Comparison of ENCODE assay signal across 10 mouse cellular contexts in the genomic region with DNA sequence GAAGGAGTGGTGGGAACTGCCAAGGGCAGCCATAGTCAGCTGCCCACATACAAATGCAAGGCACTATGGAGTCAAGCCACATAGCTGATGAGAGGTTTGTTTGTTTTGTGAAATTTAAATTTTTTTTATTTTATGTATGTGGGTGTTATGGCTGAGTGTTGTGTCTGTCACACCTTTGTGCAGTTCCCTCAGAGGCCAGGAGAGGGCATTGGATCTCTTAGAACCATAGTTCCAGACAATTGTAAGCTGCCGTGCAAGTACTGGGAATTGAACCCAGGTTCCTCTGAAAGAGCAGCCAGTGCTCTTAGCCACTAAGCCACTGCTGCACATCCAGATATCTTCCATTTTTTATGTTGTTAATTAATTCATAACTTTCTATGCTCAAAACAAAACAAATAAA.
DNase-seq lines count a peak whose midpoint lies in the region; ATAC-seq and TF ChIP-seq lines count a peak whose summit lies in the region.
"Had no signal": no experiment of that assay in that cellular context is flagged by ENCODE, and none has a peak within 500 bp of the region (broad histone marks: within the 10 kb centered on the region; RNA-seq: fewer than 3 reads in every experiment).

No protein-coding gene starts in this region.

- peak; percentile 9 for DNase-seq in kidney, adult 18-20 months
- DNase-seq in kidney, adult 11 months = no peak
- DNase-seq in A20 (ENCODE audit: low read depth, low spot score) (peak; percentile 38), MEL (ENCODE audit: low read depth, low spot score) (peak; percentile 66)
- DNase-seq in liver, embryonic 14.5 days (ENCODE audit: low read depth in 3 of 3, low spot score in 3 of 3) = peak; percentile 4 to 7 (median 5)
- DNase-seq in layer of hippocampus, postnatal 36 days = no peak
- no peak for DNase-seq in heart, embryonic 10.5 days (ENCODE audit: low spot score)
- DNase-seq in testis, postnatal 10 days (ENCODE audit: low spot score) = no peak

- no peak overlapping the region for H3K27ac ChIP-seq in MEL (ENCODE audit: control insufficient read depth, low read depth, low read length)
- H3K27ac ChIP-seq in liver, embryonic 14.5 days = no peak overlapping the region
- no peak overlapping the region for H3K27ac ChIP-seq in heart, embryonic 10.5 days
- H3K27ac ChIP-seq: midbrain, embryonic 12.5 days had no signal

- no peaks in the 10 kb centered on the region for H3K27me3 ChIP-seq in MEL (ENCODE audit: control insufficient read depth in 1 of 2, insufficient read depth in 2 of 2, low read length in 2 of 2)
- no peaks in the 10 kb centered on the region for H3K27me3 ChIP-seq in liver, embryonic 14.5 days (ENCODE audit: control insufficient read depth, insufficient read depth, low read length)
- no peaks in the 10 kb centered on the region for H3K27me3 ChIP-seq in heart, embryonic 10.5 days (ENCODE audit: insufficient read depth, poor library complexity, severe bottlenecking)
- H3K27me3 ChIP-seq: midbrain, embryonic 12.5 days had no signal

- H3K9ac ChIP-seq in MEL (ENCODE audit: control insufficient read depth, low read depth, low read length, poor library complexity, severe bottlenecking) = no peak overlapping the region
- H3K9ac ChIP-seq in liver, embryonic 14.5 days (replicated peaks) = no peak overlapping the region
- H3K9ac ChIP-seq: midbrain, embryonic 12.5 days had no signal

- TF ChIP-seq RAD21 in MEL (IDR thresholded peaks at IDR 0.05; ENCODE audit: low read depth, low read length) = peak; percentile 73

- WGBS in liver, embryonic 14.5 days (ENCODE audit: insufficient replicate concordance) = 57% methylated on average over 1 of the region's 1 CpGs
- WGBS in heart, embryonic 10.5 days = 81% methylated on average over 1 of the region's 1 CpGs

- TF ChIP-seq EP300 in MEL (IDR thresholded peaks at IDR 0.05; ENCODE audit: low read depth in 1 of 2, low read length in 2 of 2) = no peak
- no peak for TF ChIP-seq EP300 in liver, embryonic 14.5 days (IDR thresholded peaks at IDR 0.05; ENCODE audit: low read depth)

- H3K79me2 ChIP-seq in MEL (ENCODE audit: control insufficient read depth, insufficient read depth, low read length, poor library complexity) = no peaks in the 10 kb centered on the region

- H3K9me3 ChIP-seq in MEL (replicated peaks; ENCODE audit: insufficient read depth, low read length) = no peaks in the 10 kb centered on the region
- H3K9me3 ChIP-seq in liver, embryonic 14.5 days (ENCODE audit: control insufficient read depth, low read length) = no peaks in the 10 kb centered on the region
- H3K9me3 ChIP-seq in heart, embryonic 10.5 days = no peaks in the 10 kb centered on the region
- H3K9me3 ChIP-seq: midbrain, embryonic 12.5 days had no signal

- H3K4me1 ChIP-seq in MEL (ENCODE audit: control insufficient read depth in 1 of 2, insufficient read depth in 2 of 2, low read length in 2 of 2) = no peaks in the 10 kb centered on the region
- H3K4me1 ChIP-seq in liver, embryonic 14.5 days (replicated peaks; ENCODE audit: control insufficient read depth in 2 of 2, insufficient read depth in 2 of 2, low read length in 1 of 2) = no peaks in the 10 kb centered on the region
- 0 out of 2 replicates have a peak, but pooled peaks cover 2% of the 10 kb centered on the region for H3K4me1 ChIP-seq in heart, embryonic 10.5 days
- H3K4me1 ChIP-seq: midbrain, embryonic 12.5 days had no signal

- no peaks in the 10 kb centered on the region for H3K36me3 ChIP-seq in MEL (ENCODE audit: control insufficient read depth in 1 of 2, insufficient read depth in 2 of 2, low read length in 2 of 2)
- H3K36me3 ChIP-seq in liver, embryonic 14.5 days (replicated peaks; ENCODE audit: control insufficient read depth, insufficient read depth, low read depth) = no peaks in the 10 kb centered on the region
- H3K36me3 ChIP-seq in heart, embryonic 10.5 days = peaks cover 5% of the 10 kb centered on the region; the same call in 1 of the 2 replicates
- H3K36me3 ChIP-seq: midbrain, embryonic 12.5 days had no signal

- peak; percentile 61 to 76 (median 64) for TF ChIP-seq CTCF in MEL (IDR thresholded peaks at IDR 0.05 in 2 of 3, conservative IDR thresholded peaks at IDR 0.05 in 1 of 3; ENCODE audit: control insufficient read depth in 1 of 3, insufficient read depth in 1 of 3, low read depth in 2 of 3, low read length in 3 of 3, poor library complexity in 1 of 3, severe bottlenecking in 1 of 3)
- peak; percentile 54 for TF ChIP-seq CTCF in liver, embryonic 14.5 days (IDR thresholded peaks at IDR 0.05; ENCODE audit: low read depth)

- no peak for ATAC-seq in liver, embryonic 14.5 days (ENCODE audit: insufficient read depth)
- ATAC-seq: forebrain, embryonic 16.5 days had no signal

- no peak for TF ChIP-seq POLR2A in MEL (IDR thresholded peaks at IDR 0.05; ENCODE audit: control insufficient read depth in 1 of 2, insufficient read depth in 1 of 2, low read depth in 1 of 2, low read length in 2 of 2, poor library complexity in 1 of 2)

- no peak overlapping the region for H3K4me3 ChIP-seq in MEL (ENCODE audit: control insufficient read depth in 1 of 2, insufficient read depth in 1 of 2, low read depth in 2 of 2, low read length in 2 of 2)
- no peak overlapping the region for H3K4me3 ChIP-seq in liver, embryonic 14.5 days (ENCODE audit: insufficient read depth in 1 of 2, low read depth in 2 of 2, low read length in 2 of 2)
- H3K4me3 ChIP-seq in heart, embryonic 10.5 days = no peak overlapping the region
- H3K4me3 ChIP-seq: midbrain, embryonic 12.5 days had no signal

- no peak overlapping the region for H3K4me2 ChIP-seq in liver, embryonic 14.5 days (ENCODE audit: low read depth)
- H3K4me2 ChIP-seq: midbrain, embryonic 12.5 days had no signal

TF ChIP-seq in MEL, 35 proteins besides CTCF, POLR2A, EP300 and RAD21:
- TF ChIP-seq SMC3 (IDR thresholded peaks at IDR 0.05; ENCODE audit: low read depth, low read length) = peak; percentile 82
- TF ChIP-seq ZC3H11A (IDR thresholded peaks at IDR 0.05; ENCODE audit: low read depth, low read length) = peak; percentile 63
- TF ChIP-seq ZNF384 (IDR thresholded peaks at IDR 0.05; ENCODE audit: low read depth, low read length) = 0 out of 2 replicates have a peak, but pooled peaks have one; percentile 32
- no peak for TF ChIP-seq POLR2AphosphoS2 (IDR thresholded peaks at IDR 0.05; ENCODE audit: low read length)

Comparison
In these comparisons a context has a peak if more than half of its experiments do, and no peak if none do; other contexts are left out.
1. DNase-seq: peak in kidney, adult 18-20 months (single experiment), A20 (single experiment), MEL (single experiment) and liver, embryonic 14.5 days (3 of 3); none in kidney, adult 11 months (single experiment), layer of hippocampus, postnatal 36 days (0 of 2), heart, embryonic 10.5 days (single experiment) and testis, postnatal 10 days (single experiment).